Mouse (Mus musculus) small intestine, adult 2 months (tissue): ENCODE measurements around the gene Hecw2.

Source experiments
- CTCF ChIP-seq: fragments of 200-500 bp; IDR thresholded peaks from 2 replicates; pipeline ENCODE4 v1.5.1; 2012; ENCODE audit warnings: low read depth, mild to moderate bottlenecking, control low read depth, inconsistent platforms, low read length, moderate library complexity, mixed read lengths; ENCODE audit not compliant: insufficient replicate concordance, insufficient read length; ENCODE audit errors: extremely low read depth
- POLR2A ChIP-seq: fragments of 200-500 bp; IDR thresholded peaks from 2 replicates; pipeline ENCODE4 v1.6.1; 2012; ENCODE audit warnings: low read depth, mild to moderate bottlenecking, control low read depth, inconsistent platforms, low read length, moderate library complexity

DNA sequence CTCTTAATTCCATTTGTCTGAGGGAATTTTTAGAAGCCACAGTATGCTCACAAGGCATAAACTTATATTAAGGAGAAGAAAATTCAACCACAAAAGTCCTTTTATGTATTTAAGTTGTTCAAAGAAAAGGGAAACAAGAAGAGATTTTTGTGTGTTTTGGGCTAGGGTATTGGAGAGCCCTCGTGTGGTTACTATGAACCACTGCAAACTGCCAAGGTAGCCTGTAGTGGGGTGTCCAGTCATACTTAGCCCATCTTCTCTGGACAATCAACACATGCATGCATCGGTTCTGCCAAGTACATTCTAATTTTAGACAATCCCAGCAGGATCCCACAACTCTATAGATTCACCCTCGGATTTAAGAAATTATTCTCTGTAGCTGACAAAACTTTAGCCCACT is 304.6 kb downstream of the Hecw2 start:
- no peak for TF ChIP-seq POLR2A
- TF ChIP-seq CTCF, result no peak
